Mouse (Mus musculus) T-helper 2 cell (primary cell): ENCODE data around the gene Rab40c.

Source experiments
- in situ Hi-C: fragments of 300-600 bp; cut with MboI, MseI; formaldehyde crosslinking; loops from one replicate; pipeline ENCODE4 v1.15.1; 2025; ENCODE audit warnings: high pct_unique_total_duplicates

The Rab40c gene

GRCm38 (mm10) chr17:25900193-25900592 is 19.3 kb downstream of the Rab40c start:
- in situ Hi-C loops = no loop called here

- in situ Hi-C loops = no loop called here
Observed at GRCm38 (mm10) chr17:25895891-25896290, 23.6 kb downstream of the Rab40c start.

- in situ Hi-C loops = no loop called here
Observed at GRCm38 (mm10) chr17:25895415-25895814, 24.1 kb downstream of the Rab40c start.

- in situ Hi-C loops = loop anchor here (5.0 kb wide), 1 partner anchor 118 kb away; no protein-coding TSS in a partner anchor
Observed at GRCm38 (mm10) chr17:25893975-25894617, 25.4 kb downstream of the Rab40c start.

GRCm38 (mm10) chr17:25888837-25889236 is 30.7 kb downstream of the Rab40c start:
- in situ Hi-C loops = no loop called here

- in situ Hi-C loops = no loop called here
Observed at GRCm38 (mm10) chr17:25887467-25887866, 32.1 kb downstream of the Rab40c start.

GRCm38 (mm10) chr17:25886806-25887205 is 32.7 kb downstream of the Rab40c start:
- in situ Hi-C loops = no loop called here

- in situ Hi-C loops = no loop called here
Observed at GRCm38 (mm10) chr17:25885636-25886035, 33.9 kb downstream of the Rab40c start.

- in situ Hi-C loops = no loop called here
Observed at GRCm38 (mm10) chr17:25883824-25884223, 35.7 kb downstream of the Rab40c start.

- in situ Hi-C loops = no loop called here
Observed at GRCm38 (mm10) chr17:25883268-25883667, 36.3 kb downstream of the Rab40c start.

- in situ Hi-C loops = no loop called here
Observed at GRCm38 (mm10) chr17:25882306-25882705, 37.2 kb downstream of the Rab40c start.

GRCm38 (mm10) chr17:25881691-25882090 is 37.8 kb downstream of the Rab40c start:
- in situ Hi-C loops = no loop called here

GRCm38 (mm10) chr17:25880913-25881641 is 38.5 kb downstream of the Rab40c start:
- in situ Hi-C loops = no loop called here

- in situ Hi-C loops = no loop called here
Observed at GRCm38 (mm10) chr17:25880196-25880910, 39.2 kb downstream of the Rab40c start, which contains the start of gene Wfikkn1. Gene Wfikkn1, minus strand, starts transcription at chr17:25880858.

GRCm38 (mm10) chr17:25879750-25880149 is 39.8 kb downstream of the Rab40c start:
- in situ Hi-C loops = no loop called here

GRCm38 (mm10) chr17:25879261-25879660 is 40.3 kb downstream of the Rab40c start:
- in situ Hi-C loops = no loop called here

GRCm38 (mm10) chr17:25878611-25879180 is 40.8 kb downstream of the Rab40c start:
- in situ Hi-C loops = no loop called here

GRCm38 (mm10) chr17:25877741-25878610 is 41.6 kb downstream of the Rab40c start:
- in situ Hi-C loops = no loop called here

- in situ Hi-C loops = no loop called here
Observed at GRCm38 (mm10) chr17:25877025-25877424, 42.5 kb downstream of the Rab40c start.

- in situ Hi-C loops = no loop called here
Observed at GRCm38 (mm10) chr17:25876347-25876915, 43.1 kb downstream of the Rab40c start.
